Mouse (Mus musculus) retina, embryonic 14.5 days (tissue): Measurements from ENCODE around the gene Ranbp1.
"Not testable (repeated sequence)": the region's sequence is repeated elsewhere in the genome, so short reads cannot be mapped to it uniquely, and the experiment has no call there.

Experiments used
- DNase-seq: peaks from one replicate; pipeline ENCODE4 v3.0.0-alpha.2; 2015; ENCODE audit warnings: low spot score

Gene Ranbp1

DNA sequence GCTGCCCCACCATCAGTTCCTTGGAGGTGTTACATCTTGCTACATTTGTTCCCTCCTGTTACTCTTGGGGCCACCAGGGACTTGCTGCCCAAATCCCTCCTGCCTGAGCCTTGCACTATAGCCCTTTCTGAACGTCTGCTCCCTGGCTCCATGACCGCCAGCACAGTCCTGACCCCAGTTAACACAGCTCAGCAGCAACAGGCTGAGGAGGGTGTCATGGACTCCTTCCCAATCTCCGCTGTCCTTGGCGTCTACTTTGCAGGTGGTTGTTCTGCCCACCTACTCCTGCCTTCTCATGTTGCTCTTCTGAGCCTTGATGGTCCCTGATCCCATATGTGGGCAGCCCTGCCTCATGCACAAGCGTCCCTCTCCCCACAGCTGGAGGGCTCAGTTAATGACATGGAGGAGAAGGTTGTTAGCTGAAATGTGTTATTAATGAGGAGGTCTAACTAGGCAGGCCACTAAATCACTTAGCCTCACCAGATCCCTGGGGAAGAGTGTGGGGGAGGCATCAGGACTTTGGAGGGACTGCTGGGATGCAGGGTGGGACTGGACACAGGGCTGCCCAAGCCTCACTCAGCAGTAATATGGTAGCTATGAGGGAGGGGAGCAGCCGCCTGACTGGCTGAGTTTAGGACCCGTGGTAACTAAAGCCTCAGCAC is 45.0 kb downstream of the Ranbp1 start:
- no peak for DNase-seq

DNA sequence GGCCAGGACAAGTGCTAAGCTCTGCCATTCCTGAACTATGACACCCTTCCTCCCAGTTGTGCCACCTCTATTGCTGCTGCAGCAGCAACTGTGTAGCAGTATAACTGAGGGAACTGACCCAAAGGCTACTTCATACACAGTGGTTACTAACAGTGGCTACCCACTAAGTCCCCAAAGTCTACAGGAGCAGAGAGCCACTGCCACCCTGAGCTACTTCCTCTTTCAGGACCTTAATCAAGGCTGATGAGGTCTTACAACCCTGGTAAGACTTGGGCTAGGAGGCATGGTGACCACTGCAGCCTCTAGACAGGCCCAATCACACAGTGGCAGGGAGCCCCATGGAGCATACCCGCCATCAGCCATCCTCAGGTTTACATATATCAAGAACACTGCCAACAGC is 46.5 kb downstream of the Ranbp1 start:
- DNase-seq, result no peak

DNA sequence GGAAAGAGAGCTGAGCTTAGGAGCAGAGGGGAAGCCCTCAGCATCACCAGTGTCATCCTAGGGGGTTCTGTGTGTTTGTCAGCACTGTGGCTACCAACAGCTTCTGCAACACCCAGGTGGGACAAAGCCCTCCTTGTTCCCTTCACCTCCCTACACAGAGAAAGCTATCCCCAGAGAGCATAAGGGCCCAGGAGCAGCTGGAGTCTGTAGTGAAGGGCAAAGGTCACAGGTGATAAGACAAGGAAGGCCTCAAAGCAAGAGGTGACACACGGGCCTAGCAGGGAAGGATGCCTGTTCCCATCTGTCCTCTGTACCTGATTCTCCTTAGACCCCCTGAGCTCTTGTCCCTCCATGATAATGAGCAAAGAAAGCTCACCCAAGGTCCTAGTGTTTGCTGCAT is 46.9 kb downstream of the Ranbp1 start:
- DNase-seq, result no peak

DNA sequence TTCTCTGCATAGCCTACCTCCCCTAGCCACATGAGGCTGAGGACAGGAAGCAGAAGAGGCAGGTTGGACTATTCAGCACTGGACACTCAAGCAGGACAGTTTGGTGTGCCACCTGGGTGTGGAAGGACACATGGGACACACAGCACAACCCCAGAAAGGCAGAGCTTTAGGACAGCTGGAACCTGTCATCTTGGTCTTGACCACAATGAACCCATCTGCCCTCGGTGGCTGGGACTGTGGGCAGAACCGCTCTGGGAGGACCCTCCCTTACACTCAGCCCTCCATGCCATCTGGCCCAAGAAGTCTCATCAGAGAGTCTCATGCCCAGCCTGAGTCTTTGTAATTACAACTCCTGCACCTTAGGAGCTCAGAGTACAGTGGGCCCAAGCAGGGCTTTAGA is 48.5 kb downstream of the Ranbp1 start:
- no peak for DNase-seq

DNA sequence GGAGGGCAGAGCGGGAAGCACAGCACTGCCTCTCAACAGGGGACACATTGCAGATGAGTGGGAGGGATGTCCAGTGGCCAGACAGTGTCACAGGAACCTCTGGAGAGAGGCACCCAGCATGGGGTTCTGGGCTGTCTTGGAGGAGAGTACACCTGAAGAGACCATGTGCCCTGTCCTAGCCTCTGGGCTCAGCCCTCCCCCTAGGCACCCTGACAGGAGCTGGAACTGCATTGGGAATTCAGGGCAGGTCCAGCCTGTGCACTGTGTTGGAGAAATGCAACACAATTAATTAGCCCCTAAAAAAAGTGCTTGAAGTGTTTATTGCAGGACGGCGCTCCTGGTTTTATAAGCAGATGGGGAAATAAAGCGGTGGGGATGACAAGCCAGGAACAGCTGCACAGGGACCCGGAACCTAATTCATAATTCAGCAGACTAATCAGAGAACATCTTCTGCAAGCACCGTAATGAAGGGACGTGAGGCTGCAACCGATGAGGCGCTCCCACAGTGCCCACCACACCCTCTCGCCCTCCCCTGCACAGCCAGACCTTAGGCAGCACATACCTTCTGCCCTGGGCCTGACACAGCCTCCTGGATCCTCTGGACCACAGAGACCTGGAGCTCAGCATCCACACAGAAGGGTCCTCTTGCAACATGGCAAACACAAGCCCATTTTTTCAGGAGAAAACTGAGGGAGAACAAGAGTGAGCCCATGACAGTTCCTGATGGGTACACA is 50.0 kb downstream of the Ranbp1 start:
- DNase-seq, result no peak

DNA sequence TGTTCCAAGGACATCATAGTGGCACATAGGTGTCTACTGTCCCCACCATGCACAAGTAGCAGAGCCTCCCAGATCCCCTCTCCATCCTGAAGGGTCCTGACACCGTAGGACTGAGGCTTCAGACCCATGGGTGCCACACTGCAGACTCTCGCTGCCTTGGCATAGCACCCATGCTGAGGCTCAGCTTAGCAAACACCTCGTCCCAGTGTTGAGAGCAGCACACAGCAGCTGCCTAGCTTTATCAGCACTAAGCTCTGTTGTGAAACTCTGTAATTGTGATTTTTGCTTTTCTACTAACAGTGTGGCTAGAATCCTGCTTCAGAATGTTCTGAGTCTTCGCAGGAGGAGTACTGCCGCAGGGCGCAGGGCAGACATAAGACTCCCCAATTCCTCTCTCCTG is 50.7 kb downstream of the Ranbp1 start:
- no peak for DNase-seq

DNA sequence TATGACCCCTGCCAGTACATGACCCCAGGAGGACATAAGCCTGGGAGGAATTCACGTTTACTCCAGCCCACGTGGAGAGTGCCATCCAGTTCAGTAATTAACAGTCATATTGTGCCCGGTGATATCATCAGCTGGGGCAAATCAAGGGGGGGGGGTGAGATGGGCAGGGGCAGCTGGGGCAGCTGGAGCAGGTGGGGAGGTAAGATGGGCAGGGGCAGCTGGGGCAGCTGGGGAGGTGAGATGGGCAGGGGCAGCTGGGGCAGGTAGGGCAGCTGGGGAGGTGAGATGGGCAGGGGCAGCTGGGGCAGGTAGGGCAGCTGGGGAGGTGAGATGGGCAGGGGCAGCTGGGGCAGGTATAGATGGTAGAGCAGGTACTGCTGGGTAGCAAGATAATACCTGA is 53.0 kb downstream of the Ranbp1 start:
- not testable (repeated sequence) for DNase-seq

DNA sequence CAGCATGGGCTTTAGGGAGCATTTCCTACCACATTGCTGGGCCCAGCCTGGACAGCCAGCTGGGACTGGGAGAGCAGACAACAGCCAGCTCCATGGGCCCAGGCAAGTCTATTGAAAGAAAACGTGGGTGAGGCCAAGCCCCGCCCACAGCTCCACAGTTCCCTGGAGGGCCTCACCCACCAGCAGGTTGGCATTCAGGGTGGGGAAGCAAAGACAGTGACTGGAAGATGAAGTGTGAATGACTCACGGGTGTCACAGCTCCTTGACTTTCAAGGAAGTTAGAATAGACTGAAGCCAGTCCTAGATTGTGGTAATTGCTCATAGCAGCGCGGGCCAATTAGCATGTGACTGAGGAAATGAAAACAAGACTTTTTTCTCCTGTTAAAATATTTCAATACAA is 53.5 kb downstream of the Ranbp1 start:
- DNase-seq, result no peak

DNA sequence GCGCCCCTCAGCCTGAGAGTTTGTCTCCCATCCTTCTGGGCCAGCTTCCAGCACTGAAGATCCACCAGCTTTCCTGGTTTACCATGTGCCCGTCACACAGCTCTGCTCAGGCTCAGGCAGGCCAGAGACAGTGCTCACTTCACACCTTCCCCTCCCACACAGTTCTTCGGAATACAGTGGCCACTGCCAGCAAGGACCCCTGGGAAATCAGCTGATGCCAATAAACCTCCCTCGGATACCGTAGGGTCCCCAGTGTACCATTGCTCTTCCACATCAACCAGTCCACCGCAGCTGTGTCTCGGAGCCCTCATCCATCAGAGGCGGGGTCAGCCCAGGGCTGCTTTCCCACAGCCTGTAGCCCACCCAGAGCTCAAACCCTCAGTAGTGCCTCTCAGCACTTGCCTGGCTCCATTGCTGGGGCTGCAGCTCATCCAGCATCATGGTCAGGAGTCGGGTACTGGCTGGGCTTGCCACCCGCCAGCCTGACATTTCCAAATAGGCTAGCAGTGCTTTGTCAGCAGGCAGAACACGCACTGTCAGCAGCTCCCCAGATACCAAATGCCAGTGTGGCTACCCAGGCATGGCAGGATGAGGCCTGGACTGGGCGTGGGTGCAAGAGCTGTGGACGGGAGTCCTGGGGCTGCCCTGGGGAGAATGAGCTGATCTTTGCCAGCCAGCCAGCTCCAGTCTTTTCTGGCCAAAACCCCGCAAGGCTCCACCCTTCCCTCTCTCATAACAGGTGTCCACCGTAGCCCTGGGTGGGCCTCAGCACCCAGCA is 54.1 kb downstream of the Ranbp1 start:
- DNase-seq, result no peak

DNA sequence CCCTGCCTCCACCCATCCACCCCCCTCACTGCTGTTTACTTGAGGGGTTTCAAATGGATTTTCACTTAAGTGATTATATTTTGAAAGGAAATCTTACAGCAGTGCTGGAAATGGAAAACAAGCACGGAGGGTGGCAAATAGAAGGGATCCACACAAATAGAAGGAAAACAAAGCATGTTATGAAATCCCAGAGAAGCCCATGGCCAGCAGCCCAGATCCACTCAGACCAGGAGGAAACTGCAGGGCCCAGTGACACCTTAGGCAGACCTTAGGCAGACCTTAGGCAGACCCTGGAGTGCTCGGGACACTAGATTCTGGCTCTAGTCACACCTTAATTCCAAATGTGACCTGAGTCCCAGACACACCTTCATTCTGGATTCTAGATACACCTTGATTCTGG is 57.5 kb downstream of the Ranbp1 start:
- DNase-seq, result no peak
